1 mouse cellular context compared by ENCODE assay signal in the genomic region with DNA sequence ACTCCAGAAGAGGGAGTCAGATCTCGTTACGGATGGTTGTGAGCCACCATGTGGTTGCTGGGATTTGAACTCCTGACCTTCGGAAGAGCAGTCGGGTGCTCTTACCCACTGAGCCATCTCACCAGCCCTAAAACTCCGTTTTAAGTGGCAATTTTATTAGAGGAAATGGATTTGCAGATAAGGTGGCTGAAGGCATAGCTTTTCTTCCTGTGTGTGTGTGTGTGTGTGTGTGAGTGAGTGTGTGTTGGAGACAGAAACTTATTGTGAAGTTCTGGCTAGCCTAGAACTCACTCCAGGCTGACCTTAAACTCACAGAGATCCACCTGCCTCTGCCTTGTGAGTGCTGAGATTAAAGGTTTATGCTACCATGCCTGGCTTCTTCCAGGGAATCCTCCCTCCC. TPM values are rescaled to one million over a fixed set of nuclear protein-coding genes. Genes with fewer than 3 reads are reported as not detected.
"Had no signal": no experiment of that assay in that cellular context is flagged by ENCODE, and none has a peak within 500 bp of the region (broad histone marks: within the 10 kb centered on the region; RNA-seq: fewer than 3 reads in every experiment).

No protein-coding gene starts in this region.

RNA-seq across cellular contexts. Expression of gene Prcd, which starts 13.7 kb away (rescaled TPM):
- total RNA-seq: neutrophil, adult 5-6 weeks had no signal
